Mouse (Mus musculus): ENCODE measurements around the gene Adgrl1. TPM values are rescaled to one million over a fixed set of nuclear protein-coding genes. Genes with fewer than 3 reads are reported as not detected.

Gene Adgrl1
- 10 to 100 TPM; 68.1 to 74.6 TPM for total RNA-seq (2023)

GRCm38 (mm10) chr8:83899363-83900252 lies at the start of gene Adgrl1:
Adgrl1 (plus strand) TSS chr8:83900105.

GRCm38 (mm10) chr8:83955106-83955957 lies 55.4 kb downstream of the Adgrl1 start, which contains the start of the genes Gm10644 and Asf1b:
Gm10644 (minus strand) TSS chr8:83955205.
Asf1b (plus strand) TSS chr8:83955507.

GRCm38 (mm10) chr8:83972150-83973120 lies 72.5 kb downstream of the Adgrl1 start, which contains the start of gene Prkaca:
Prkaca (plus strand) TSS chr8:83972993.

Other genes with a start within 250 kb of the Adgrl1 start
- gene Gipc1, start 247.4 kb upstream of the Adgrl1 start, total RNA-seq (2023): 10 to 100 TPM; 25.8 to 26.3 TPM
- 1 to 10 TPM in 1 of 2 experiments, under 1 TPM in 1; 0.56 to 1.3 TPM for gene Ptger1, start 233.4 kb upstream of the Adgrl1 start, total RNA-seq (2023)
- gene Pkn1, start 200.9 kb upstream of the Adgrl1 start, total RNA-seq (2023): 100 to 1,000 TPM; 320 to 338 TPM
- gene Ddx39, start 184.9 kb upstream of the Adgrl1 start, total RNA-seq (2023): 10 to 100 TPM; 79.1 to 79.5 TPM
- 100 to 1,000 TPM; 441 to 537 TPM for gene Adgre5, start 158.8 kb upstream of the Adgrl1 start, total RNA-seq (2023)
- gene Gm10644, start 55.1 kb downstream of the Adgrl1 start, total RNA-seq (2023): 1 to 10 TPM in 1 of 2 experiments, under 1 TPM in 1; 0.98 to 1.2 TPM
- gene Asf1b, start 55.4 kb downstream of the Adgrl1 start, total RNA-seq (2023): 10 to 100 TPM in 1 of 2 experiments, 1 to 10 TPM in 1; 9.5 to 12.8 TPM
- gene Prkaca, start 72.9 kb downstream of the Adgrl1 start, total RNA-seq (2023): 10 to 100 TPM; 38.9 to 43.0 TPM
- 10 to 100 TPM; 47.5 to 55.7 TPM for gene Samd1, start 97.6 kb downstream of the Adgrl1 start, total RNA-seq (2023)
- under 1 TPM; 0.87 to 0.89 TPM for gene 1700067K01Rik, start 101.4 kb downstream of the Adgrl1 start, total RNA-seq (2023)
- gene 2210011C24Rik, start 112.1 kb downstream of the Adgrl1 start, total RNA-seq (2023): not detected
- gene Palm3, start 121.4 kb downstream of the Adgrl1 start, total RNA-seq (2023): not detected
- 100 to 1,000 TPM; 284 to 309 TPM for gene Il27ra, start 142.5 kb downstream of the Adgrl1 start, total RNA-seq (2023)
- gene Rln3, start 144.9 kb downstream of the Adgrl1 start, total RNA-seq (2023): 1 to 10 TPM; 2.7 to 3.2 TPM
- 1 to 10 TPM; 1.9 to 2.1 TPM for gene Gm10643, start 165.0 kb downstream of the Adgrl1 start, total RNA-seq (2023)
- gene Rfx1, start 166.7 kb downstream of the Adgrl1 start, total RNA-seq (2023): 10 to 100 TPM; 94.6 to 95.5 TPM
- gene Dcaf15, start 204.7 kb downstream of the Adgrl1 start, total RNA-seq (2023): 10 to 100 TPM; 61.4 to 66.8 TPM
- gene Podnl1, start 225.9 kb downstream of the Adgrl1 start, total RNA-seq (2023): 10 to 100 TPM; 12.2 to 24.2 TPM
- 10 to 100 TPM; 34.1 to 37.3 TPM for gene Cc2d1a, start 247.8 kb downstream of the Adgrl1 start, total RNA-seq (2023)
- gene 4930432K21Rik, start 247.9 kb downstream of the Adgrl1 start, total RNA-seq (2023): 1 to 10 TPM; 2.0 to 4.1 TPM

Data from T-cell, adult 66 days (primary cell).